Mouse (Mus musculus) small intestine, adult 2 months (tissue): ENCODE data around the gene Fmo2. TPM values are rescaled to one million over a fixed set of nuclear protein-coding genes. Genes with fewer than 3 reads are reported as not detected.

Source experiments
- H3K27ac ChIP-seq: fragments of 200-500 bp; 2 replicates; pipeline ENCODE4 v1.5.1; 2012; ENCODE audit warnings: low read depth, low read length, control low read depth, inconsistent platforms; ENCODE audit not compliant: insufficient read depth
- H3K27me3 ChIP-seq: fragments of 200-500 bp; 2 replicates; pipeline ENCODE4 v1.6.1; 2012; ENCODE audit warnings: mild to moderate bottlenecking, moderate library complexity, low read length, inconsistent platforms; ENCODE audit not compliant: control insufficient read depth, insufficient read depth
- H3K36me3 ChIP-seq: fragments of 200-500 bp; 2 replicates; pipeline ENCODE4 v1.6.1; 2012; ENCODE audit warnings: mild to moderate bottlenecking, low read length, control low read depth, inconsistent platforms; ENCODE audit not compliant: control insufficient read depth, insufficient read depth
- H3K4me1 ChIP-seq: fragments of 200-500 bp; 2 replicates; pipeline ENCODE4 v1.6.1; 2012; ENCODE audit warnings: low read length, inconsistent platforms, mixed read lengths; ENCODE audit not compliant: control insufficient read depth, insufficient read depth, insufficient read length
- H3K4me3 ChIP-seq: fragments of 200-500 bp; 2 replicates; pipeline ENCODE4 v1.5.1; 2012; ENCODE audit warnings: low read depth, mild to moderate bottlenecking, control low read depth, inconsistent platforms, low read length, moderate library complexity
- CTCF ChIP-seq: fragments of 200-500 bp; IDR thresholded peaks from 2 replicates; pipeline ENCODE4 v1.5.1; 2012; ENCODE audit warnings: low read depth, mild to moderate bottlenecking, control low read depth, inconsistent platforms, low read length, moderate library complexity, mixed read lengths; ENCODE audit not compliant: insufficient replicate concordance, insufficient read length; ENCODE audit errors: extremely low read depth
- POLR2A ChIP-seq: fragments of 200-500 bp; IDR thresholded peaks from 2 replicates; pipeline ENCODE4 v1.6.1; 2012; ENCODE audit warnings: low read depth, mild to moderate bottlenecking, control low read depth, inconsistent platforms, low read length, moderate library complexity
- WGBS: fragments of 180-500 bp; shearing (Covaris S2); methylation state at CpG from one replicate; pipeline ENCODE4 v1.1.7; 2018; 5-methylcytosine and 5-hydroxymethylcytosine counted together
- polyA plus RNA-seq: library from polyadenylated mRNA; depleted of rRNA; stranded (reverse); fragments of >200 nt; gene quantifications from 2 replicates; pipeline ENCODE4 v1.2.3, GENCODE M21; 2012; rRNA removed

Gene Fmo2
- polyA plus RNA-seq, 1 experiment = 1.7 TPM

GRCm38 (mm10) chr1:162840211-162840610, 58.3 kb downstream of the Fmo2 start:
- no peaks in the 10 kb centered on the region for H3K36me3 ChIP-seq
- H3K4me1 ChIP-seq = no peaks in the 10 kb centered on the region
- no peak overlapping the region for H3K27ac ChIP-seq
- no peak overlapping the region for H3K4me3 ChIP-seq
- WGBS = 94% methylated on average over 9 of the region's 9 CpGs
- TF ChIP-seq CTCF (no peak), POLR2A (no peak)
- no peaks in the 10 kb centered on the region for H3K27me3 ChIP-seq

GRCm38 (mm10) chr1:162838976-162839375, 59.5 kb downstream of the Fmo2 start:
- TF ChIP-seq CTCF (no peak), POLR2A (no peak)
- H3K4me3 ChIP-seq = no peak overlapping the region
- 93% methylated on average over 6 of the region's 6 CpGs for WGBS
- H3K27me3 ChIP-seq = no peaks in the 10 kb centered on the region
- no peak overlapping the region for H3K27ac ChIP-seq
- H3K4me1 ChIP-seq = no peaks in the 10 kb centered on the region
- H3K36me3 ChIP-seq = no peaks in the 10 kb centered on the region

GRCm38 (mm10) chr1:162834342-162834741, 64.2 kb downstream of the Fmo2 start:
- Histone ChIP-seq H3K4me1 (no peaks in the 10 kb centered on the region), H3K27me3 (no peaks in the 10 kb centered on the region), H3K27ac (no peak overlapping the region), H3K4me3 (no peak overlapping the region), H3K36me3 (no peaks in the 10 kb centered on the region)
- TF ChIP-seq POLR2A (no peak), CTCF (no peak)
- WGBS = 79% methylated on average over 5 of the region's 5 CpGs

GRCm38 (mm10) chr1:162832574-162832953, 66.0 kb downstream of the Fmo2 start:
- no peaks in the 10 kb centered on the region for H3K4me1 ChIP-seq
- no peaks in the 10 kb centered on the region for H3K27me3 ChIP-seq
- H3K27ac ChIP-seq = no peak overlapping the region
- no peak for TF ChIP-seq CTCF
- no peak for TF ChIP-seq POLR2A
- H3K36me3 ChIP-seq = no peaks in the 10 kb centered on the region
- WGBS = 70% methylated on average over 5 of the region's 5 CpGs
- H3K4me3 ChIP-seq = no peak overlapping the region

- Histone ChIP-seq H3K36me3 (no peaks in the 10 kb centered on the region), H3K27me3 (no peaks in the 10 kb centered on the region), H3K4me1 (no peaks in the 10 kb centered on the region), H3K27ac (no peak overlapping the region), H3K4me3 (no peak overlapping the region)
- WGBS = 26% methylated on average over 5 of the region's 5 CpGs
- TF ChIP-seq CTCF = no peak
- TF ChIP-seq POLR2A = no peak
Observed at GRCm38 (mm10) chr1:162831838-162832573, 66.5 kb downstream of the Fmo2 start.

Other genes with a start within 250 kb of the Fmo2 start
- gene Myocos, start 240.5 kb downstream of the Fmo2 start, polyA plus RNA-seq = not detected in 2 replicates
- 17.3 and 31.1 TPM in 2 replicates for gene Prrc2c, start 158.2 kb downstream of the Fmo2 start, polyA plus RNA-seq
- 5.5 and 14.1 TPM in 2 replicates for gene Fmo4, start 84.8 kb downstream of the Fmo2 start, polyA plus RNA-seq
- gene Fmo1, start 32.1 kb downstream of the Fmo2 start, polyA plus RNA-seq = 1.7 and 3.0 TPM in 2 replicates
- not detected in 2 replicates for gene Fmo6, start 38.8 kb upstream of the Fmo2 start, polyA plus RNA-seq
- gene Fmo3, start 85.8 kb upstream of the Fmo2 start, polyA plus RNA-seq = not detected in 2 replicates
- gene Mroh9, start 186.9 kb upstream of the Fmo2 start, polyA plus RNA-seq = not detected in 2 replicates